Mouse (Mus musculus) G1E (cell line): ENCODE data around the gene Slc13a4. TPM values are rescaled to one million over a fixed set of nuclear protein-coding genes. Genes with fewer than 3 reads are reported as not detected.

ENCODE experiments used
- ATAC-seq: 2 replicates; pipeline ENCODE4 v1.8.0; 2016; ENCODE audit warnings: mild to moderate bottlenecking; ENCODE audit not compliant: insufficient number of reproducible peaks, poor library complexity, low FRiP score, severe bottlenecking; ENCODE audit errors: extremely low read depth
- DNase-seq: peaks from one replicate; pipeline ENCODE4 v3.0.0; 2012; ENCODE audit warnings: low spot score
- H3K27me3 ChIP-seq: 2 replicates; pipeline ENCODE4 v1.6.1; 2012; ENCODE audit warnings: mild to moderate bottlenecking, low read length, inconsistent platforms; ENCODE audit not compliant: insufficient read depth
- H3K36me3 ChIP-seq: replicated peaks from 2 replicates; pipeline ENCODE3; 2012; ENCODE audit warnings: mild to moderate bottlenecking, inconsistent platforms
- H3K4me1 ChIP-seq: 2 replicates; pipeline ENCODE4 v1.6.1; 2012; ENCODE audit warnings: low read depth, low read length, inconsistent platforms, mixed read lengths; ENCODE audit not compliant: insufficient read depth
- H3K4me3 ChIP-seq: 2 replicates; pipeline ENCODE4 v1.5.1; 2012; ENCODE audit warnings: low read depth, mild to moderate bottlenecking, inconsistent platforms, low read length, moderate library complexity, mixed read lengths
- H3K9me3 ChIP-seq: replicated peaks from 2 replicates; pipeline ENCODE4 v1.6.1; 2012; ENCODE audit warnings: inconsistent platforms
- CTCF ChIP-seq: IDR thresholded peaks from 2 replicates; pipeline ENCODE4 v1.5.1; 2012; ENCODE audit warnings: low read depth, low read length, inconsistent platforms, mixed read lengths
- GATA1 ChIP-seq: IDR thresholded peaks from 2 replicates; pipeline ENCODE4 v1.6.1; 2012; ENCODE audit warnings: borderline replicate concordance, low read length, inconsistent platforms, mixed read lengths
- GATA2 ChIP-seq: IDR thresholded peaks from 2 replicates; pipeline ENCODE4 v1.6.1; 2012; ENCODE audit warnings: low read depth, low read length, inconsistent platforms, borderline replicate concordance
- POLR2AphosphoS5 ChIP-seq: IDR thresholded peaks from 2 replicates; pipeline ENCODE4 v1.6.1; 2012; ENCODE audit warnings: low read depth, low read length, inconsistent platforms; ENCODE audit not compliant: insufficient replicate concordance
- TAL1 ChIP-seq: conservative IDR thresholded peaks from 2 replicates; pipeline ENCODE4 v1.6.1; 2012; ENCODE audit warnings: low read depth, low read length, inconsistent platforms, mixed read lengths
- polyA plus RNA-seq: library from polyadenylated mRNA; stranded (reverse); fragments of >175 nt; gene quantifications from 2 replicates; pipeline ENCODE4 v1.2.3, GENCODE M21; 2012
- total RNA-seq, 2 experiments: library from RNA; stranded (forward) in 1 of 2; stranded (reverse) in 1 of 2; fragments of 200-1000 nt in 1 of 2; fragments of >200 nt in 1 of 2; fragmentation: Nextera tagmentation in 1 of 2; gene quantifications; 2 replicates each; pipeline ENCODE4 v1.2.3; 2014 to 2017

Gene Slc13a4
- total and polyA plus RNA-seq, 3 experiments: 0.05 TPM; not detected in 2

GRCm38 (mm10) chr6:35269643-35270042 lies 38.3 kb downstream of the Slc13a4 start:
- Histone ChIP-seq H3K27me3 (peaks cover 41% of the 10 kb centered on the region), H3K4me1 (0 out of 2 replicates have a peak, but pooled peaks cover 2% of the 10 kb centered on the region), H3K36me3 (no peaks in the 10 kb centered on the region), H3K4me3 (no peak overlapping the region), H3K9me3 (no peaks in the 10 kb centered on the region)
- ATAC-seq (no peak), DNase-seq (no peak)
- TF ChIP-seq GATA2: no peak
- TF ChIP-seq CTCF: no peak
- TF ChIP-seq TAL1: no peak
- no peak for TF ChIP-seq POLR2AphosphoS5
- no peak for TF ChIP-seq GATA1

- no peaks in the 10 kb centered on the region for H3K9me3 ChIP-seq
- H3K27me3 ChIP-seq: peaks cover 33% of the 10 kb centered on the region
- no peak for ATAC-seq
- no peak overlapping the region for H3K4me3 ChIP-seq
- no peaks in the 10 kb centered on the region for H3K36me3 ChIP-seq
- no peak for TF ChIP-seq TAL1
- no peak for TF ChIP-seq GATA2
- no peak for TF ChIP-seq GATA1
- TF ChIP-seq POLR2AphosphoS5: no peak
- no peak for TF ChIP-seq CTCF
- no peak for DNase-seq
- H3K4me1 ChIP-seq: peaks cover 2% of the 10 kb centered on the region; the same call in 1 of the 2 replicates
These were observed 39.2 kb downstream of the Slc13a4 start for GRCm38 (mm10) chr6:35268711-35269110.

- peaks cover 3% of the 10 kb centered on the region; the same call in 1 of the 2 replicates for H3K4me1 ChIP-seq
- H3K4me3 ChIP-seq: no peak overlapping the region
- H3K9me3 ChIP-seq: no peaks in the 10 kb centered on the region
- no peak for ATAC-seq
- H3K27me3 ChIP-seq: peaks cover 18% of the 10 kb centered on the region
- TF ChIP-seq POLR2AphosphoS5 (no peak), GATA1 (no peak), GATA2 (no peak), TAL1 (no peak), CTCF (no peak)
- no peak for DNase-seq
- H3K36me3 ChIP-seq: peaks cover 21% of the 10 kb centered on the region
These were observed 42.2 kb downstream of the Slc13a4 start for GRCm38 (mm10) chr6:35265580-35266278.

- Histone ChIP-seq H3K4me1 (peaks cover 35% of the 10 kb centered on the region), H3K9me3 (no peaks in the 10 kb centered on the region), H3K27me3 (no peaks in the 10 kb centered on the region), H3K4me3 (no peak overlapping the region), H3K36me3 (peaks cover 31% of the 10 kb centered on the region)
- TF ChIP-seq CTCF: no peak
- ATAC-seq (no peak), DNase-seq (no peak)
These were observed 47.4 kb downstream of the Slc13a4 start for GRCm38 (mm10) chr6:35260531-35260930.

GRCm38 (mm10) chr6:35259526-35259925 lies 48.4 kb downstream of the Slc13a4 start:
- H3K36me3 ChIP-seq: peaks cover 34% of the 10 kb centered on the region
- DNase-seq (no peak), ATAC-seq (no peak)
- no peaks in the 10 kb centered on the region for H3K27me3 ChIP-seq
- H3K9me3 ChIP-seq: no peaks in the 10 kb centered on the region
- no peak overlapping the region for H3K4me3 ChIP-seq
- no peak for TF ChIP-seq POLR2AphosphoS5
- TF ChIP-seq GATA1: no peak
- TF ChIP-seq GATA2: no peak
- TF ChIP-seq CTCF: no peak
- TF ChIP-seq TAL1: no peak
- peaks cover 45% of the 10 kb centered on the region for H3K4me1 ChIP-seq

- H3K4me3 ChIP-seq: no peak overlapping the region
- no peaks in the 10 kb centered on the region for H3K27me3 ChIP-seq
- no peaks in the 10 kb centered on the region for H3K9me3 ChIP-seq
- peaks cover 51% of the 10 kb centered on the region for H3K4me1 ChIP-seq
- ATAC-seq (no peak), DNase-seq (no peak)
- TF ChIP-seq POLR2AphosphoS5: no peak
- no peak for TF ChIP-seq CTCF
- no peak for TF ChIP-seq GATA1
- no peak for TF ChIP-seq TAL1
- no peak for TF ChIP-seq GATA2
- peaks cover 36% of the 10 kb centered on the region for H3K36me3 ChIP-seq
These were observed 49.0 kb downstream of the Slc13a4 start for GRCm38 (mm10) chr6:35258922-35259321.
